Mouse (Mus musculus): ENCODE results near the gene Efcab2. TPM values are rescaled to one million over a fixed set of nuclear protein-coding genes. Genes with fewer than 3 reads are reported as not detected.

Gene Efcab2
- polyA plus RNA-seq, 1 experiment, result 0.89 TPM

Other genes with a start within 250 kb of the Efcab2 start
- gene Desi2, start 218.7 kb upstream of the Efcab2 start, polyA plus RNA-seq (2012; rRNA removed), result 8.7 and 8.9 TPM in 2 replicates
- gene Cox20, start 87.0 kb upstream of the Efcab2 start, polyA plus RNA-seq (2012; rRNA removed), result 20.8 and 21.1 TPM in 2 replicates
- gene Hnrnpu, start 68.3 kb upstream of the Efcab2 start, polyA plus RNA-seq (2012; rRNA removed), result 41.0 and 73.9 TPM in 2 replicates
- 0.85 and 1.2 TPM in 2 replicates for gene Kif26b, start 123.0 kb downstream of the Efcab2 start, polyA plus RNA-seq (2012; rRNA removed)

Measured in gonadal fat pad, adult 2 months (tissue).